Mouse (Mus musculus): ENCODE results near the gene Vgf. TPM values are rescaled to one million over a fixed set of nuclear protein-coding genes. Genes with fewer than 3 reads are reported as not detected.

Vgf gene
- polyA plus RNA-seq, 1 experiment from 2014 or later = not detected

DNA sequence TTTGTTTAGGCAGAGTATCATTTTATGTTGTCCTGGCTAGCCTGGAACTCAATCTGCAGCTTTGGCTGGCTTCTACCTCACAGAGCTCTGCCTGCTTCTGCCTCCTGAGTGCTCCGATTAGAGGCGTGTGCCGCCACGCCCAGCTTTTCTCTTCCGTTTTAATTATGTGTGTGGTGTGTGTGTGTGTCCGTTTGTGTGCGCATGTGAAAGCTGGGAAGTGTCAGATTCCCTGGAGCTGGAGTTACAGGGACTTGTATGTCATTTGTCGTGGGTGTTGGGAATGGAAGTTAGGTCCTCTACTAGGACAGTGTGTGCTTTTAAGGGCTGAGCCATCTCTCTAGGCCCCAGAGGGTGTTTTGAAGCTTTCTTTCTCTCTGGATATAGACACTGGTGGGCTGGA, 46.9 kb downstream of the Vgf start:
- H3K9me3 ChIP-seq (replicated peaks) = no peaks in the 10 kb centered on the region
- no peak for ATAC-seq (replicated peaks; ENCODE audit: insufficient number of reproducible peaks, insufficient read depth, low FRiP score, low read depth)
- H3K4me1 ChIP-seq (replicated peaks) = peaks cover 55% of the 10 kb centered on the region
- H3K27ac ChIP-seq = peak overlapping the region; percentile 91
- no peaks in the 10 kb centered on the region for H3K27me3 ChIP-seq
- no peak overlapping the region for H3K4me3 ChIP-seq
- WGBS = 92% methylated on average over 8 of the region's 8 CpGs
- no peak overlapping the region for H3K4me2 ChIP-seq
- no peak overlapping the region for H3K9ac ChIP-seq
- no peaks in the 10 kb centered on the region for H3K36me3 ChIP-seq

DNA sequence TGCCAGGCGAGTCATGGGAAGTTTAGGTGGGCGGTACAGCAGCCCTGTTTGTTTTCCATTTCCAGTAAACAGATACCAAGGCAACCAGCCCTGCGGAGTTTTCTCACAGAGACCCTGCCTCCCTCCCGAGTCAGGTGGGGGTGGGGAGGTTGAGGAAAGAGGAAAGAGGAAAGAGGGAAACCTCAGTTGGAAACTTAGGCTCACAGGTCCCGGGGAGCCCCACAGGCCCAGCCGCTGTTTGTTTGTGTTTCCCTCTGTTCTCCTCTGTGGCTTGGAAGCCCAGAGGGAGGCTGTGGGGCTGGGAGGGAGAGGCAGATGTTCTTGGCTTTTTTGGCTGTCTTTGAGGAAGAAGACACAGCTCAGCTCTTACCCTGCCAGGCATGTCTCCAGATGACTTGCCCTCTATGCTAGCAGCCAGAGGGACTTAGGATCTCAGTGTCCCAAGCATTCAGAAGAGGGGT, 48.0 kb downstream of the Vgf start:
- Histone ChIP-seq H3K4me3 (no peak overlapping the region), H3K27ac (peak overlapping the region; percentile 34), H3K27me3 (no peaks in the 10 kb centered on the region), H3K9me3 (replicated peaks) (no peaks in the 10 kb centered on the region), H3K9ac (no peak overlapping the region), H3K4me1 (replicated peaks) (peaks cover 65% of the 10 kb centered on the region), H3K36me3 (no peaks in the 10 kb centered on the region), H3K4me2 (no peak overlapping the region)
- 44% methylated on average over 6 of the region's 6 CpGs for WGBS
- ATAC-seq (replicated peaks; ENCODE audit: insufficient number of reproducible peaks, insufficient read depth, low FRiP score, low read depth) = no peak

- no peaks in the 10 kb centered on the region for H3K27me3 ChIP-seq
- no peaks in the 10 kb centered on the region for H3K9me3 ChIP-seq (replicated peaks)
- H3K9ac ChIP-seq = no peak overlapping the region
- H3K27ac ChIP-seq = peak overlapping the region; percentile 93
- ATAC-seq (replicated peaks; ENCODE audit: insufficient number of reproducible peaks, insufficient read depth, low FRiP score, low read depth) = no peak
- H3K4me3 ChIP-seq = no peak overlapping the region
- no peaks in the 10 kb centered on the region for H3K36me3 ChIP-seq
- H3K4me2 ChIP-seq = no peak overlapping the region
- peaks cover 73% of the 10 kb centered on the region for H3K4me1 ChIP-seq (replicated peaks)
- 46% methylated on average over 6 of the region's 6 CpGs for WGBS
Measured at GRCm38 (mm10) chr5:137075726-137076125, 49.5 kb downstream of the Vgf start.

GRCm38 (mm10) chr5:137076191-137076930, 50.2 kb downstream of the Vgf start:
- 17% methylated on average over 12 of the region's 12 CpGs for WGBS
- peak; percentile 51 for ATAC-seq (replicated peaks; ENCODE audit: insufficient number of reproducible peaks, insufficient read depth, low FRiP score, low read depth)
- Histone ChIP-seq H3K27ac (peak overlapping the region; percentile 93), H3K27me3 (no peaks in the 10 kb centered on the region), H3K9me3 (replicated peaks) (no peaks in the 10 kb centered on the region), H3K4me2 (peak overlapping the region; percentile 31; the same call in 1 of the 2 replicates), H3K9ac (no peak overlapping the region), H3K36me3 (no peaks in the 10 kb centered on the region), H3K4me1 (replicated peaks) (peaks cover 74% of the 10 kb centered on the region), H3K4me3 (no peak overlapping the region)

DNA sequence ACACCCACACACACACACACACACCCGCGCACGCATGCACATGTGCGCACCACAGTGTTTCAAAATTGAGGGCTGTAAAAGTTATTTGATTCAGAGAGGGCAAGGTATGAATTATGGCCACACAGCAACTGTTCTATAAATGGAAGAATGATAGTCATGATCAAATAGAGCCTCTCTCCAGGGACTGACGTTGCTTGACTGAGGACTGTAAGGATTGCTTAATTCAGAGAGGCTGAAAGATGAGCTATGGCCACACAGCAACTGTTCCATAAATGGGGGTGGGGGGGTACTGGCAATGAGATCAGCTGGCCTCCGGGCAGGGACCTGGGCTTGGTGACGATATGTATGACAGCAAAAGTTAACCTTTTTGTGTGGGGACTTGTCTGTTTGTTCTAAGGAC, 51.0 kb downstream of the Vgf start:
- Histone ChIP-seq H3K27ac (peak overlapping the region; percentile 93), H3K4me1 (replicated peaks) (peaks cover 65% of the 10 kb centered on the region), H3K9ac (no peak overlapping the region), H3K4me3 (no peak overlapping the region), H3K36me3 (no peaks in the 10 kb centered on the region), H3K4me2 (no peak overlapping the region), H3K9me3 (replicated peaks) (no peaks in the 10 kb centered on the region), H3K27me3 (no peaks in the 10 kb centered on the region)
- ATAC-seq (replicated peaks; ENCODE audit: insufficient number of reproducible peaks, insufficient read depth, low FRiP score, low read depth) = no peak
- WGBS = 76% methylated on average over 7 of the region's 7 CpGs

- Histone ChIP-seq H3K4me3 (no peak overlapping the region), H3K27me3 (no peaks in the 10 kb centered on the region), H3K27ac (peak overlapping the region; percentile 66), H3K4me2 (no peak overlapping the region), H3K9me3 (replicated peaks) (no peaks in the 10 kb centered on the region), H3K36me3 (no peaks in the 10 kb centered on the region), H3K4me1 (replicated peaks) (peaks cover 57% of the 10 kb centered on the region), H3K9ac (no peak overlapping the region)
- ATAC-seq (replicated peaks; ENCODE audit: insufficient number of reproducible peaks, insufficient read depth, low FRiP score, low read depth) = no peak
- WGBS = 78% methylated on average over 14 of the region's 14 CpGs
Measured at GRCm38 (mm10) chr5:137078041-137078440, 51.8 kb downstream of the Vgf start.

GRCm38 (mm10) chr5:137078616-137079015, 52.4 kb downstream of the Vgf start:
- H3K4me1 ChIP-seq (replicated peaks) = peaks cover 54% of the 10 kb centered on the region
- H3K9me3 ChIP-seq (replicated peaks) = no peaks in the 10 kb centered on the region
- H3K4me3 ChIP-seq = no peak overlapping the region
- H3K27me3 ChIP-seq = no peaks in the 10 kb centered on the region
- H3K27ac ChIP-seq = peak overlapping the region; percentile 66
- no peak overlapping the region for H3K4me2 ChIP-seq
- H3K36me3 ChIP-seq = no peaks in the 10 kb centered on the region
- no peak overlapping the region for H3K9ac ChIP-seq
- 16% methylated on average over 6 of the region's 6 CpGs for WGBS
- no peak for ATAC-seq (replicated peaks; ENCODE audit: insufficient number of reproducible peaks, insufficient read depth, low FRiP score, low read depth)

- H3K4me1 ChIP-seq (replicated peaks) = peaks cover 47% of the 10 kb centered on the region
- no peak overlapping the region for H3K9ac ChIP-seq
- H3K9me3 ChIP-seq (replicated peaks) = no peaks in the 10 kb centered on the region
- H3K4me2 ChIP-seq = no peak overlapping the region
- H3K27me3 ChIP-seq = no peaks in the 10 kb centered on the region
- H3K27ac ChIP-seq = peak overlapping the region; percentile 66; the same call in 1 of the 2 replicates
- WGBS = 35% methylated on average over 5 of the region's 5 CpGs
- no peak for ATAC-seq (replicated peaks; ENCODE audit: insufficient number of reproducible peaks, insufficient read depth, low FRiP score, low read depth)
- H3K4me3 ChIP-seq = no peak overlapping the region
- H3K36me3 ChIP-seq = no peaks in the 10 kb centered on the region
Measured at GRCm38 (mm10) chr5:137079849-137080248, 53.7 kb downstream of the Vgf start.

MicroRNA genes within 50 kb of the gene (microRNA counts, 519-probe panel; counts per million panel counts)
- not detected for microRNA mmu-miR-702

Small RNA genes lying within 50 kb of the gene (microRNA-seq; reads per million reads assigned to microRNA genes)
- gene Mir702 = 26.1 reads per million, percentile 36 among the genes with 10 or more reads in this experiment

Other genes starting within 250 kb of the Vgf start
- gene Col26a1, start 143.2 kb upstream of the Vgf start, polyA plus RNA-seq (2015; fragmentation: Nextera tagmentation; extraction: Ambion mirVana) = 13.9 and 19.7 TPM in 2 replicates
- gene Ift22, start 118.2 kb upstream of the Vgf start, polyA plus RNA-seq (2015; fragmentation: Nextera tagmentation; extraction: Ambion mirVana) = 34.3 and 40.6 TPM in 2 replicates
- 221 and 240 TPM in 2 replicates for gene Fis1, start 73.1 kb upstream of the Vgf start, polyA plus RNA-seq (2015; fragmentation: Nextera tagmentation; extraction: Ambion mirVana)
- gene Cldn15, start 59.8 kb upstream of the Vgf start, polyA plus RNA-seq (2015; fragmentation: Nextera tagmentation; extraction: Ambion mirVana) = 6.3 and 6.7 TPM in 2 replicates
- 34.9 and 50.1 TPM in 2 replicates for gene Plod3, start 39.4 kb upstream of the Vgf start, polyA plus RNA-seq (2015; fragmentation: Nextera tagmentation; extraction: Ambion mirVana)
- 79.5 and 79.9 TPM in 2 replicates for gene Znhit1, start 38.4 kb upstream of the Vgf start, polyA plus RNA-seq (2015; fragmentation: Nextera tagmentation; extraction: Ambion mirVana)
- gene Ap1s1, start 19.7 kb downstream of the Vgf start, polyA plus RNA-seq (2015; fragmentation: Nextera tagmentation; extraction: Ambion mirVana) = 120 and 132 TPM in 2 replicates
- 1.3 and 1.4 TPM in 2 replicates for gene Serpine1, start 45.9 kb downstream of the Vgf start, polyA plus RNA-seq (2015; fragmentation: Nextera tagmentation; extraction: Ambion mirVana)
- gene Trim56, start 89.8 kb downstream of the Vgf start, polyA plus RNA-seq (2015; fragmentation: Nextera tagmentation; extraction: Ambion mirVana) = 6.5 and 9.4 TPM in 2 replicates
- gene Muc3, start 122.9 kb downstream of the Vgf start, polyA plus RNA-seq (2015; fragmentation: Nextera tagmentation; extraction: Ambion mirVana) = not detected in 2 replicates
- gene Muc3a, start 186.0 kb downstream of the Vgf start, polyA plus RNA-seq (2015; fragmentation: Nextera tagmentation; extraction: Ambion mirVana) = 0.15 and 0.25 TPM in 2 replicates